Comparison of ENCODE assay signal across 8 mouse cellular contexts in genomic region chr13:77982105-77982851, GRCm38 (mm10). TPM values are rescaled to one million over a fixed set of nuclear protein-coding genes. Genes with fewer than 3 reads are reported as not detected.
DNase-seq lines count a peak whose midpoint lies in the region; ATAC-seq and TF ChIP-seq lines count a peak whose summit lies in the region.

No protein-coding gene starts in this region.

- H3K27ac ChIP-seq in heart, embryonic 14.5 days (replicated peaks in 1 of 2; ENCODE audit: control insufficient read depth in 1 of 2, insufficient read depth in 1 of 2, low read depth in 2 of 2, low read length in 2 of 2) = no peak overlapping the region
- H3K27ac ChIP-seq in heart, embryonic 12.5 days (ENCODE audit: poor library complexity, severe bottlenecking) = no peak overlapping the region
- no peak overlapping the region for H3K27ac ChIP-seq in ES-E14 (ENCODE audit: insufficient read depth, low read depth, low read length, poor library complexity, severe bottlenecking)
- no peak overlapping the region for H3K27ac ChIP-seq in neural tube, embryonic 14.5 days (ENCODE audit: low read depth, low read length)

- peak overlapping the region; percentile 5; the same call in 1 of the 2 replicates for H3K4me2 ChIP-seq in heart, embryonic 14.5 days (ENCODE audit: low read length)
- H3K4me2 ChIP-seq in heart, embryonic 12.5 days = no peak overlapping the region
- no peak overlapping the region for H3K4me2 ChIP-seq in neural tube, embryonic 14.5 days (ENCODE audit: low read depth, low read length)

- H3K9ac ChIP-seq in heart, embryonic 14.5 days (ENCODE audit: low read length) = no peak overlapping the region
- no peak overlapping the region for H3K9ac ChIP-seq in heart, embryonic 12.5 days
- no peak overlapping the region for H3K9ac ChIP-seq in ES-E14 (ENCODE audit: insufficient read depth, low read depth, low read length, poor library complexity, severe bottlenecking)
- no peak overlapping the region for H3K9ac ChIP-seq in neural tube, embryonic 14.5 days (replicated peaks; ENCODE audit: low read depth, low read length)

- DNase-seq in ES-E14 (ENCODE audit: low read depth, low spot score) = peak; percentile 13
- DNase-seq in cerebellum, adult 9-11 months = peak; percentile 11
- DNase-seq in heart, postnatal 36 days = peak; percentile 13 to 24
- peak; percentile 21 to 70 for DNase-seq in left cerebral cortex, adult 18-20 months (ENCODE audit: low spot score in 2 of 2)

- H3K27me3 ChIP-seq in heart, embryonic 14.5 days (ENCODE audit: control insufficient read depth, insufficient read depth, low read length) = no peaks in the 10 kb centered on the region
- H3K27me3 ChIP-seq in heart, embryonic 12.5 days (replicated peaks) = no peaks in the 10 kb centered on the region
- H3K27me3 ChIP-seq in neural tube, embryonic 14.5 days (ENCODE audit: control insufficient read depth, insufficient read depth, low read length) = no peaks in the 10 kb centered on the region

- H3K4me3 ChIP-seq in heart, embryonic 14.5 days (ENCODE audit: control insufficient read depth in 1 of 2, insufficient read depth in 1 of 2, low read depth in 1 of 2, low read length in 2 of 2) = no peak overlapping the region
- H3K4me3 ChIP-seq in heart, embryonic 12.5 days = no peak overlapping the region
- H3K4me3 ChIP-seq in ES-E14 (ENCODE audit: insufficient read depth in 1 of 2, low read depth in 1 of 2, low read length in 2 of 2, poor library complexity in 1 of 2, severe bottlenecking in 1 of 2) = no peak overlapping the region
- H3K4me3 ChIP-seq in neural tube, embryonic 14.5 days (ENCODE audit: low read depth, low read length) = no peak overlapping the region

- ATAC-seq in heart, embryonic 14.5 days (ENCODE audit: insufficient number of reproducible peaks, insufficient read depth, low FRiP score, low read depth) = no peak
- no peak for ATAC-seq in heart, embryonic 12.5 days (ENCODE audit: insufficient number of reproducible peaks, low FRiP score)
- peak; percentile 51; the same call in 1 of the 2 replicates for ATAC-seq in neural tube, embryonic 14.5 days (ENCODE audit: low read depth)
- no peak for ATAC-seq in monocyte, adult 5-6 weeks (replicated peaks; ENCODE audit: insufficient number of reproducible peaks, low FRiP score, low TSS enrichment, poor library complexity, severe bottlenecking)

- no peaks in the 10 kb centered on the region for H3K9me3 ChIP-seq in heart, embryonic 14.5 days (ENCODE audit: control insufficient read depth, low read length)
- no peaks in the 10 kb centered on the region for H3K9me3 ChIP-seq in heart, embryonic 12.5 days (replicated peaks)
- H3K9me3 ChIP-seq in ES-E14 (ENCODE audit: control insufficient read depth, insufficient read depth, low read depth, low read length) = no peaks in the 10 kb centered on the region
- H3K9me3 ChIP-seq in neural tube, embryonic 14.5 days (ENCODE audit: control insufficient read depth, low read length) = no peaks in the 10 kb centered on the region

- intact Hi-C loops in heart, postnatal 36 days (cut with DNase I) = loop anchor here (2.0 to 5.0 kb wide), 2 partner anchors 219 to 1045 kb away; no protein-coding TSS in a partner anchor

- WGBS in heart, embryonic 14.5 days = 36% methylated on average over 5 of the region's 5 CpGs
- 26% methylated on average over 5 of the region's 5 CpGs for WGBS in heart, embryonic 12.5 days
- 21% methylated on average over 5 of the region's 5 CpGs for WGBS in neural tube, embryonic 14.5 days

- H3K36me3 ChIP-seq in heart, embryonic 14.5 days (ENCODE audit: control insufficient read depth, insufficient read depth, low read length) = no peaks in the 10 kb centered on the region
- no peaks in the 10 kb centered on the region for H3K36me3 ChIP-seq in heart, embryonic 12.5 days
- no peaks in the 10 kb centered on the region for H3K36me3 ChIP-seq in ES-E14 (ENCODE audit: control insufficient read depth, insufficient read depth, low read length, poor library complexity, severe bottlenecking)
- H3K36me3 ChIP-seq in neural tube, embryonic 14.5 days (ENCODE audit: control insufficient read depth, insufficient read depth, low read length) = no peaks in the 10 kb centered on the region

- peaks cover 0 to 5% of the 10 kb centered on the region in 2 experiments; a peak in 2 of 4 replicates for H3K4me1 ChIP-seq in heart, embryonic 14.5 days (ENCODE audit: control insufficient read depth in 2 of 2, insufficient read depth in 2 of 2, low read length in 2 of 2)
- no peaks in the 10 kb centered on the region for H3K4me1 ChIP-seq in heart, embryonic 12.5 days (replicated peaks)
- no peaks in the 10 kb centered on the region for H3K4me1 ChIP-seq in ES-E14 (ENCODE audit: control insufficient read depth in 2 of 2, insufficient read depth in 2 of 2, low read length in 2 of 2, poor library complexity in 1 of 2)
- no peaks in the 10 kb centered on the region for H3K4me1 ChIP-seq in neural tube, embryonic 14.5 days (ENCODE audit: control insufficient read depth, insufficient read depth, low read length)

- in situ Hi-C loops in ES-E14 (cut with MboI; ENCODE audit: low sequenced_read_pairs in 2 of 2, unreplicated experiment in 2 of 2) = loop anchor here in 1 of 2 experiments (10.0 kb wide), 1 partner anchor 203 kb away; no protein-coding TSS in a partner anchor

TF ChIP-seq in ES-E14, 5 proteins besides CTCF, POLR2A, EP300 and RAD21:
- TF ChIP-seq ZC3H11A (IDR thresholded peaks at IDR 0.05; ENCODE audit: borderline replicate concordance, low read depth, low read length) = no peak
- TF ChIP-seq CHD2 (IDR thresholded peaks at IDR 0.05; ENCODE audit: low read depth, low read length) = no peak
- TF ChIP-seq ZNF384 (IDR thresholded peaks at IDR 0.05; ENCODE audit: low read depth, low read length) = no peak
- no peak for TF ChIP-seq HCFC1 (IDR thresholded peaks at IDR 0.05; ENCODE audit: borderline replicate concordance, insufficient read depth, low read length)
- no peak for TF ChIP-seq MAFK (IDR thresholded peaks at IDR 0.05; ENCODE audit: insufficient read depth, low read depth, low read length)

RNA-seq across cellular contexts. Expression of gene Pou5f2, which starts 42.4 kb away (rescaled TPM):
- 0.66 and 1.3 TPM in 2 replicates for polyA plus RNA-seq in heart, embryonic 14.5 days (2014; fragmentation: Nextera tagmentation; extraction: Ambion mirVana)
- polyA plus RNA-seq in heart, embryonic 12.5 days (2016; fragmentation: Nextera tagmentation; extraction: Ambion mirVana) = 0.52 and 1.1 TPM in 2 replicates
- total RNA-seq in ES-E14 (2012; rRNA removed) = 0.85 and 0.95 TPM in 2 replicates
- total RNA-seq in heart, postnatal 36 days (2021) = under 1 TPM in 1 of 2 experiments, not detected in 1; 0.22 TPM
- total RNA-seq in left cerebral cortex, adult 18-20 months (2021) = 1 to 10 TPM in 1 of 2 experiments, under 1 TPM in 1; 0.51 to 1.1 TPM
- 0.67 and 1.3 TPM in 2 replicates for polyA plus RNA-seq in neural tube, embryonic 14.5 days (2014; fragmentation: Nextera tagmentation; extraction: Ambion mirVana)
- 1.4 to 5.8 TPM (median 2.3 TPM) in 3 replicates for total RNA-seq in monocyte, adult 5-6 weeks (2017)
